Mouse (Mus musculus) bone marrow, adult 2 months (tissue): ENCODE data around the gene Slc43a3.

Source experiments
- CTCF ChIP-seq: fragments of 200-500 bp; IDR thresholded peaks from 2 replicates; pipeline ENCODE4 v1.5.1; 2011; ENCODE audit warnings: low read length, control low read depth; ENCODE audit not compliant: control insufficient read depth, insufficient read depth
- POLR2A ChIP-seq: fragments of 200-500 bp; IDR thresholded peaks from 2 replicates; pipeline ENCODE4 v1.6.1; 2011; ENCODE audit warnings: low read depth, mild to moderate bottlenecking, control low read depth, low read length, borderline replicate concordance; ENCODE audit not compliant: control insufficient read depth

DNA sequence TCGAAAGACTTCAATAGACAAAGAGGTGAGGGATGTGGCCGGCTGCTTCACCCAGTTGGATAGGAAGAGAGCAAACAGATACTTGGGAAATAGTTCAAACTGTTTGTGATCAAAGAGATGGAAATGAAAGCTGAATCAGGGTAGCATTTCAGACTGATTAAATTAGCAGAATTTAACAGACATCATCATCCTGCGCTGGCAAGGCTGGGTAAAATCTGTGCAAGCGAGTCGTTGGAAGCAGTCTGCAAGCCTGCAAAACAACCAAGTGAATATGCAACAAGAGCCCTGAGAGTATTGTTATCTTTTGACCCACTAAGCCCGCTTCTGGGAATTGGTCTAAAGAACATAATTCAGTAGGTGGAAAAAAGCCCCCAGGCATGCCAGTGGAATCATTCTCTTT is 43.0 kb upstream of the Slc43a3 start:
- TF ChIP-seq CTCF (no peak), POLR2A (no peak)
